Mouse (Mus musculus): ENCODE data around the gene Snx3.

Gene Snx3

DNA sequence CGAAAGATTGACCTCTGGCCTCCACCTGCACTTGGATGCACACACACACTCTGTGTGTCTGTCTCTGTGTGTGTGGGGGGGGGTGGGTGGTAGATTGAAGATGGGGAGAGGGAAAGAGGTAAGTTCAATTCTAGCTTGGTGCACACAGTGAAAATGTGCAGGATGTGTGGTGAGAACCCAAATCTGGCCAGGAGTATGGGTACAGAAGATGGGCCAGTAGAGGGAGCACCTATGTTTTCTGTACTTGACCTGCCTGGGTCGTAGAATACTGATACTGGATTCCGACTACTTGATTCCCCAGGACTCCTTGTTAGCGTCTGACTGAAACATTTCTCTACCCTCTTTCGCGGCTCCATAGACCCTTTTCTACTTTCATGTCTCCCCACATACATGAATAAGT, 8.3 kb downstream of the Snx3 start:
- DNase-seq (ENCODE audit: low spot score) = no peak

DNA sequence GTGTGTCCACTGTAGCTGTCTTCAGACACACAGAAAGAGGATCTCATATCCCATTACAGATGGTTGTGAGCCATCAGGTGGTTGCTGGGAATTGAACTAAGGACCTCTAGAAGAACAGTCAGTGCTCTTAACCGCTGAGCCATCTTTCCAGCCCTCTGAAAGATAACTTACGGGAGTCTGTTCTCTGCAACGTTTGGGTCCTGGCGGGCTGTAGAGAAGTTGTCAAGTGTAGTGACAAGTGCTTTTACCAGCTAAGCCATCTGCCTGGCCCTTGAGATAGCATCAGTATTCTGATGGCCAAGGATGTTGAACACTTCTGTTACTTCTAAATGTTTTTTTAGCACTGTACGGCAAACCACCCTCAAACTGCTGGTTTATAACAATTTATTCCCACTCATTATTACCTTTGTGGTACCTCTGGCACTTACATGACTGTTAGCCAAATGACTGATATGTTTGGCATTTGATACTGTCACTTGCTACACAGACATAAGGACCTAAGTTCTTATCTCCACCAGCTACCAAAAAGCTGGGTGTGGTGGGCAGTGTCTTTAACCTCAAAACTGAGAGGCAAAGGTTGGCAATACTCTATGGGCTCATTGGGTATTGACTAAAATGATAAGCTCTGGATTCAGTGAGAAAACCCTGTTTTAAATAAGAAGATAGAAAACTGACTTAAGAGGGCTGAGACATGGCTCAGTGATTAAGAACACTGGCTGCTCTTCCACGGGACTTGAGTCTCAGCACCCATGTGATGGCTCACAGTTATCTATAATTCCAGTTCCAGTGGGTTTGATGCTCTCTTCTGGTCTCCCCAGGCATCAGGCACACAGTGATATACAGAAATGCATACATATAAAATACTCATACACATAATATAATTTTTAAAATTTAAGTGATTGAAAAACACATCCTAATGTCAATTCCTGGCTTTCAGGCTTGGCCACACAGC, 9.6 kb downstream of the Snx3 start:
- no peak for DNase-seq (ENCODE audit: low spot score)

DNA sequence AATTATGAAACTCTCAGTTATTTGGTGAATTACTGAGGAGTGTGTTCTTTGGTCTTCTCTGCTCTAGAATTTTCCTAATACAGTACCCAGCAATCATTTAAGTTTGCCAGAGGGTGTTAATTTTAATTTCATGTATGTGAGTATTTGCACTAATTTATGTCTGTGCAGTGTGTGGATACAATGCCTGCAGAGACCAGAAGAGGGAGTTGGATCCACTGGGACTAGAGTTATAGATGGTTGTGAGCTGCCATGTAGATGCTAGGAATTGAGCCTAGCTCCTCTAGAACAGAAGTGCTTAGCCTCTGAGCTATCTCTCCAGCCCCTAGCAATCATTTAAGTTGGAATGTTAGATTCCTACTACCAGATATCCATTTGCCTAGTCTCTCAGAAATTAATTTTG, 12.3 kb downstream of the Snx3 start:
- DNase-seq (ENCODE audit: low spot score) = no peak

DNA sequence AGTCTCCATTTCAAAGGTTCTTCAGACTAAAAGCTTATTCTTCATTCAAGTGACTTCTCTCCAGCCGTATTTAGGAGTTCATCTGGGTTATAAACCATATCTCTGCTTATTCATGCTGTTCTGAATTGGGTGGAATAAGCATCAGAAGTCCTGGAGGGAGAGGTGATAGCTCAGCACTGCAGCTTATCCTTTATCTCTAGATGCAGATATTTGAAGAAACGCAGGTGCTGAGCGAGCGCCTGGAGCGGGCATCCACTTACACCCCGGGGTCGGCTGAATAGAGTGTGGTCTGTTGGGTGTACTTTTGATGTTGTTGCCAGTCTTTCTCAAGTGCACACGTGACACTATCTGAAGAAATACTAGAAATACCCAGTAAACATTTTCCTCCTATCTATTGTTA, 16.5 kb downstream of the Snx3 start:
- DNase-seq (ENCODE audit: low spot score) = no peak

DNA sequence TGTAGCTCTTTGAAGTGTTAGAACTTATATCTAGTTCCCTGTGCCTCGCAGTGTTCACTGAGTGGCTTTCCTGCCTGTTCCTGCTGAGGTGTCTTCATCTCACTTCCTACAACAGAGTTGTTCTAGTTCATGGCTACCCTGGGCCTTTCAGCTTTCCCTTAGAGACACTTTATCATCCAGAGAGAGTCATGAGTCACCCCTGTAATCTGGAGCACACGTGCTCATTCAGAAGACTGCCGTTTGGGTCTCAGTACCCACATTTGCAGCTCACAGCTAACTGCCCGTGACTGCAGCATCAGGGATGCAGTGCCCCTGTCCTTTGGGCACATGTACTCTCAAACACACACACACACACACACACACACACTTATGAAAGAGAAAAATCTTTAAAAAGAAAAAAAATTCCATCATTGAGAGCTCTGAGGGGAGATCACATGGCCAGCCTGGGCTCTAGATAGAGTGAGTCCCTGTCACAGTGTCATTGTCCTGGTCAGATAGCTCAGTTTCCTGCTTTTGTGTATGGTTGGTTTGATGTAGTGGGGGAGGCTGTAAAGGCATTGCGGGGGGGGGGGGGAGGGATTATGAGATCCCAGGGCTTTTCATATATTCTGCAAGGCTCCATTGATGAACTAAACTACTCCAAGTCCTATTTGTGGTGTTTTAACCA, 19.6 kb downstream of the Snx3 start:
- DNase-seq (ENCODE audit: low spot score) = no peak

DNA sequence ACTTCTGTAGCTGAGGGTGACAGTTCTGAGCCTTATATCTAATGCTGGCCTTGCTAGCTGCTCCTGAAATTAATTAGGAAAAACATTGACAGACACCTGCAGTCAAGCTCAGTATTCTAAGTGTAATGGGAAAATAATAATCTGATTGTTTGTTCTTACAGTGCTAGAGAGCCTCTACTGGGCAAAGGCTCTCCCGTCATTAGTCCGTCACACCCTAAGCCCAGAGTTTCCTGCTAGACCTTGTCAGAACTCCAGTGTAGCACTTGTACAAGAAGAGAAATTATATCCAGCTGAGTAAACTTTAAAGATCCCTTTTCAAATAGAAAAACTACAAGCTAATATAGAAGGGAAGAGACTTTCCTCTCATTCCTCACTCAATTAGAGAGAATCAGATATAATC, 21.1 kb downstream of the Snx3 start:
- DNase-seq (ENCODE audit: low spot score) = no peak

DNA sequence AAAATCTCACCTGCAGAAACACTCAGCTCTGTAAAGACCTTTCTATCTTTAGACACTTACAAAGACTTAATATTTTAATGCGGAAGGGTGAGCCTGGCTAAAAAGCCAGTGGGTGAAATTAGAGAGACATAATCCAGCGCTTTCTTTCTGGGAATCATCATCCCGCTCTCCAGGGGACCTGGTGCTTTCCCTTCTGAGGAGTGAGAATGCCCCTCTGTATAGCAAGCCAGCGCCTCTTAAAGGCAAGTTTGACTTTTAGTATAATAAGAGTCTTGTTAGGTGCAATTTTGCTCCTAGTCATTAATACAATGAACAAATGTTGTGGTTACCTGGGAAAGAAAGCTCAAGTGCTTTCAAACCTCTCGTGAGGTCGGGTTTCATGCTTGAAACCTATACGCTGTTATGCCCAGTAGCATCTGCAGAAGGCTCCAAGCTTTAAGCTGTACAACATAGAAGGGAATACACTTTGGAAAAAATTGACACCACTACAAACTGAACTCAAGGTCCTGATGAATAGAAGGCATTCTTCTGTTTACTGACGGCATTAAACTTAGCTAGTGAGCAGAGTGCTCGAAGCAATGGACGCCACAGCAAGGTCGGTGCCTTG, 21.8 kb downstream of the Snx3 start:
- DNase-seq (ENCODE audit: low spot score) = no peak

DNA sequence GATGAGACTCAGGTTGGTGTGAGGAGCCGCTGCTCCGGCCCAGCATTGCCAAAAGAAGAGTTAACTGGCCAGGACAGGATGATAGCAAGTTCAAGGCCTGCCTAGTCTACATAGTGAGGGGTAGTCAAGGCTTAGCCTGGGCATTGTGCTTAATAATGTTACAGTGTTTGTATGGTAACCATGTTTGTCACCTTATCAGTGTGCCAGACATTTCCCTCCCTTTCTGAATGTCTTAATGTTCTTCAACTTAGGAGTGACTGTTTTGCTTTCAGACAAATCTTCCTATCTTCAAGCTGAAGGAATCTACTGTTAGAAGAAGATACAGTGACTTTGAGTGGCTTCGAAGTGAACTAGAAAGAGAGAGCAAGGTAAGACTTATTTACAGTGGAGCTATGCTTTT, 23.9 kb downstream of the Snx3 start:
- no peak for DNase-seq (ENCODE audit: low spot score)

DNA sequence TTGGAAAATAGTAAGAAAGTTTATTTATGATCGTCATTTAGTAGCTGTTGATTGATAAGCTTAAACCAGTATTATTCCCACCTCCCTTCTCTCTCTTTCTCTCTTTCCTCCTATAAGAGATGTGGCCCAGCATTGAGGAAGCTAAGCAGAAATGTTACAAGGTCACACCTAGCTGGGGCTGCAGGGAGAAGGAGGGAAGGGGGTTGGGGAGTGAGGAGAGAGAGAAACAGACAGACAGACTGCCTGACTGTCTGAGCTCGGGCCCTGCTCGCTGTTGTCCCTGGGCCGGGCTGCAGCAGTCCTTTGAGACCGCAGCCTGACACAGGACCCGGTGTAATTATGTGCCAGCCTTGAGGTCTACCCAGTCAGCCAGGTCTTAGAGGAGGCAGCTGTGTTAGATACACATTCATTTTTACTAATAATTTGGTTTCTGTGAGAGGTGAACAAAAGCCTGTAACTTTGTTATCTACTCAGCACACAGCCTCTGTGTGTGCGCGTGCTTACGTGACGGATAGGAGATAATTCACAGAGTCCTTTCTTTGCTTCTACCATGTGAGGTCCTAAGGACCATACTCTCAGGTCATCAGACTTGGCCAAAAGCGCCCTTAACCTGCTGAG, 32.1 kb downstream of the Snx3 start:
- DNase-seq (ENCODE audit: low spot score) = no peak

DNA sequence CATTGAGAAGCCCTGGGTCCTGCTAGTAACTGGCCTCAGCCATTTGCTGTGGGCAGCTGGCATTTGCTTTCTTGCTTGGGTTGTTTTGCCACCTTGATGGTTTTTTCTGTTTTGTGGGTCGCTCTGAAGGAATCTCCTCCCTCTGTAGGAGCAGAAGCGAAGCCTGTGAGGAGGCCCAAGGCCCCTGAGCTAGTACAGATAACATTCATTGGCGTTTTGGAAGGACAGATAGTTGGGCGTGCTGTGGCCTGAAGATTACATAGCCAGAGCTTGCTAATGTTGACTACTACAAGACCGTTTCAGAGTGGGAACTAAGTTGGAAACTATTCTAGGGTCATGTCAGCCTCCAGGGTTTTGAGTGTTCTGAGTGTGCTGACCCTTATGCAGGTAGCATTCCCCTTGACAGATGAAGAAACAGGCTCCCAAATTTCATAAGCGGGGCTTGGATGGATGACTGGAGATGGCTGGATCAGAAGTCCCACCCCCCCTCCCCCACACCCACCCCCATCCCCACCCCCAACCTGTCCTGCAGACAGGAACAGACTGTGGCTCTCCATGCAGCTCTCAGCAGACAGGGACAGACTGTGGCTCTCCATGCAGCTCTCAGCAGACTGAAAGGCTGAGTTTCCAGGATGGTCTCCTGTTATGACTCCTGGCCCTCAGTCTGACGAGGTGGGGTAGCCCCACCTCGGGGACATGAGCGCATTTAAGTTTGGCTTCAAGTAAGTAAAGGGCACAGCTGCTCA, 35.9 kb downstream of the Snx3 start:
- peak; percentile 24 for DNase-seq (ENCODE audit: low spot score)

DNA sequence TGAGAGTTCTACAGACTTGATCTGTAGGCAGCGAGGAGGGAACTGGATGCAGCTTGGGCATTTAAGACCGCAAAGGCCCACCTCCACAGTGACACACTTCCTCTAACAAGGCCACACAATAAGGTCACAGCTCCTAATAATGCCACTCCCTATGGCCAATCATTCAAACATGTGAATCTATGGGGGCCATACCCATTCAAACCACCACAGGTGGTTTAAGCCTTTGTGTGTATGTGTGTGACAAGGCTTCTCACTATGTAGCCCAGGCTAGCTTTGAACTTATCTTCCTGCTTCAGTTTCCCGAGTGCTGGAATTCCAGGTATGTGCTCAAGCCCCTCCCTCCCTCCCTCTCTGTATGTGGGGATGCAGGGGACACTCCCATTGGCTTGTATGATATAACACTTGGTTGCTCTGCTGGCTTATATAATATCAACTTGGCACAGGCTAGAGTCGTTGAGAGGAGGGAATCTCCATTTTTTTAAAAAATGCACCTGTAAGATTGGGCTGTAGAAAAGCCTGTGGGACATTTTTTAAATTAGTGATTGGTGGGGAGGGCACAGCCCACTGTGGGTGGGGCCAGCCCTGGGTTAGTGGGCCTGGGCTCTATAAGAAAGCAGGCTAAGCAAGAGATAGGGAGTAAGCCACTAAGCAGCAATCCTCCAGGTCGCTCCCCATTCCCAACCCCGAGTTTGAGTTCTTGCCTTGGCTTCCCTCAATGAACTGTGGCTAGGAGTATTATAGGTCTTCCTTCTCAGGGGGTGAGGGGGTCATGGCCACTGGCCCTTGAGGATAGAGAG, 44.1 kb downstream of the Snx3 start:
- no peak for DNase-seq (ENCODE audit: low spot score)

DNA sequence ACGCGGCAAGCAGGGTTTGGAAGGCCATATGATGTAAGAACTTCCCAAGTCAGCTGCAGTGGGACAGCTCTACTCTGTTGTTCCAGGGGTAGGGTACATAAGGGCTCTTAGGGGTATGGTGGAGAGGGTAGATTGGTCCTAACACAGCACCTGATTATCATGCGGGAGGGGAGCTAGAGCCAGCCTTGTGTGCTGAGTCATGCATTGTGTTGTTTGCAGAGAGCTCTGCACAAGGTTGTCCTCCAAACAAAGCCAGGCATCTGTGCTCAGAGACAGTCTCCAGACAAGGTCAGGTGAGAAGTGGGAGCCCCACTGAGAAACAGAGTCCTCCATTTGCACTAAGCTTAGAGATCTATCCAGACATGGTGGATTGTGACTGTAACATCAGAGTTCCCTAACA, 44.7 kb downstream of the Snx3 start:
- no peak for DNase-seq (ENCODE audit: low spot score)

DNA sequence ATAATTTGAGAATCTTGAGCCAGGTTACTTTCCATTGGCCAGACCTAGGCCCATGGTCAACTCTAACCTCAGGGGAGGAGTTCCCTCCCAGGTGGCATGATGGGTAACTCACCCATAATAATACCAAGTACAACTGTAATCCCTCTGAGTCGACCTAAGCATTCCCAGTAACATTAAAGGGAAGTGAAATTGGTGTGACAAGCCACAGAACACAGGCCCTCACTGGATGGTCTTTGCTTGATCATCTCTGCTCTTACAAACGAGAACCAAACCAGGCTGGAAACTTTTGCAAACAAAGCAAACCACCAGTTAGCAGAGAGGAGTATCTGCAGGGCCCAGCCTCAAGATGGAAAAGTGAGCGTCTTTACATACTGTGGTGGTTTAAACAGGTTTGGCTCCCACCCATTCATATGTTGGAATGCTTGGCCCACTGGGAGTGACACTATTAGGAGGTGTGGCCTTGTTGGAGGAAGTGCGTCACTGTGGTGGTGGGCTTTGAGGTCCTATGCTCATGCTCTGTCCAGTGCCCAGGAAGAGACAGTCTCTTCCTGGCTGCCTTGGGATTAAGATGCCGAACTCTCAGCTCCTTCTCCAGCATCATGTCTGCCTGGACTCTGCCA, 57.9 kb downstream of the Snx3 start:
- no peak for DNase-seq (ENCODE audit: low spot score)

DNA sequence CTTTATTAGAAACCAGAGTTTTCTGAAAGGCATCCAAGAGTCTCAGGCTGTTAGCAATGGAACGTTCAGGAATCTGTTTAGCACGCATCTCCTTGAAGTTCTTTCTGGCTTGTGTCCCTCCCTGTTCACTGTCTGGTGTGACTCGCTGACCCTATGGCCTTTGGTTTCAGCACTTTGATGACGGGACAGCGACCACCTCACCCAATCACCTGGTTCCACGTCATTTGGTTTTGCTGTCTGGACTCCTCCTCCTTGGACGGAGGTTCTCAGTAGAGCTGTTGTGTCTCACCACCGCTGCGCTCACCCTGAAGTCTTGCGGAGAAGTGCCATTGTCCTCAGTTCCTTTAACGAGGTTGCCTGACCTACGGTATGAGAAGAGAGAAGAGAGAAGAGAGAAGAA, 60.4 kb downstream of the Snx3 start:
- peak; percentile 93 for DNase-seq (ENCODE audit: low spot score)

DNA sequence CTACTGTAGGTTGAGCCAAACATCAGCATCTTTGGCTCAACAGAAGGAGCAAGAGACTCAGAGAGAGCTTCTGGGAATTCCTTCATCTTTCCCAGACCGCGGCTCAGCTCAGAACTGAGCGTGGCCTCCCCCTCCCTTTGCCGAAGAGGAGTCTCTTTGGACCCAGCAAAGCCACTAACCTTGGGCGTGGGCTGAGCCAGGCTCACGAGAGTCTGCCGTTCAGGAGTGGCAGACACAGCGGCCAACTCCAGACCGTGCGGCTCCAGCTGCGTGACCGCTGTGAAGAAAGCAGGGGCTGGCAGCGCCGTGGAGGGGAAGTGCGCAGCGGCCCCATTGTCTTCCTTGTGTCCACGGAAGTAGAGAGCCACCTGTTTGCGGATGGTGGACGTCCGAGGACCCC, 70.7 kb downstream of the Snx3 start:
- no peak for DNase-seq (ENCODE audit: low spot score)

DNA sequence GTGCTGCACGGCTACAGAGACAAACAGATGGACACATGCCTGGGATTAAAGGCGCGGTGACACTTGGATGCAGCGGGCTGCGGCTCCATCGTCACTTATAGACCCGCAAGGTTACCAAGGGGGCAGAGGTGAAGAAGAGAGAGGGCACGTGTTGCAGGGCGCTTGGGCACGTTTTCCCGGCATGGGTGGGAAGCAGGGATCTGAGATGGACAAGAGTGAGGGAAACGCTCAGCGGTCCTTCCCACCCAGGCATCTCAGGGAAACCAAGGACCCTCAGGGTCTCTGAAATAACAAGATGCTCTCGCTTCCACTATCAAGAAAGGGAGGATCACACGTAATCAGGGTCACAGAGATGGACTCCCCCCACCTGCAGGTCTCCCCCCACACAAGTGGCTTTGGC, 71.1 kb downstream of the Snx3 start:
- DNase-seq (ENCODE audit: low spot score) = no peak

DNA sequence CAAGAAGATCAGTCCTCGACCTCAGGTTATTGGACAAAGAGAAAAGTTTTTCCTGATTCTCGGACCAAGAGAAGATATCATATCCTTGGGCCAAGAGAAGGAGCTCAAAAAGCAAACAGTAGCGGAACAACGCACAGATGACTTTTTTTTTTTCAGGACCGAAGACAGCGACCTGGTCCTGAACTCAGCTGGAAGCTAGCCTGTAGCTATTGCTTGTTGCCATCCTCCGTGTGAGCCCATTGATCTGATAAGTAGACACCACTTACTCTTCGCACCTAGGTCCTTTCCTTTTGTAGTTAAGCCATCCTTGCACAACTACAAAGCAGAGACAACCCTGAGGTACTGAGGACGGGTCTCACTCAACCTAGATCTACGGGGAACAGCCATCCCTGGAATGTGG, 72.8 kb downstream of the Snx3 start:
- peak; percentile 65 for DNase-seq (ENCODE audit: low spot score)

DNA sequence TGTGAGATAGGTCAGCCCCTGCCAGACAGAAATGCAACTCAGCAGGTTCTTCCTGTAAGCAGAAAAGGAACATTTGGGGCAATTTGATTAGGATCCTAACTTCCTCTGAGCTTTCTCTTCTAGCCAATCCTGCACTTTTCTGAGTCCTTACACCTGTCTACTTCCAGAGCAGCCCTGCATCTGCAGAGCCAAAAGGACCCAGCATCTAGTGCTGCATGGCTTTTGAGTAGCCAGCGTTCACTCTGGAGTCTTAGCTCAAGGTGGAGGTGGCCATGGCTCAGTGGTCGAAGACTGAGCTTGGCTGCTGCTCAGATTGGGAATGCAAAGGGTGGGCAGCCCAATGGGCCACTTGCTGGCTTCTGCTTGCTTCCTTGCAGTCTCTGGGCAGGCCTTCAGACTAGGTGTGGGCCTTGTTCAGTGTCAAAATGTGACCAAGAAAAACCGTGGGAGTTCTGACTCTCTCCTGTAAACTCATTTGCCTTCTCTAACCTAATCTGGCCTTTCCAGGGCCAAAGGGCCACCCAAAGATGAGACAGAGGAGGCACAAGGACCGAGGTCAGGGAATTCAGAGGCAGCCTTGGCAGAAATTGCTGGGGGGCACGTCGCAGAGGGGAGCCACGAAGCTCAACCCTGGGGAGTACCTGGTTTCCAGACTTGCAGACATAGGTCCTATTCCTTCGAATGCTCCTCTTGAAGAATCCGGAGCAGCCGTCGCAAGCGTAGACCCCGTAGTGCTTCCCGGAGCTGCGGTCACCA, 75.9 kb downstream of the Snx3 start:
- DNase-seq (ENCODE audit: low spot score) = no peak

DNA sequence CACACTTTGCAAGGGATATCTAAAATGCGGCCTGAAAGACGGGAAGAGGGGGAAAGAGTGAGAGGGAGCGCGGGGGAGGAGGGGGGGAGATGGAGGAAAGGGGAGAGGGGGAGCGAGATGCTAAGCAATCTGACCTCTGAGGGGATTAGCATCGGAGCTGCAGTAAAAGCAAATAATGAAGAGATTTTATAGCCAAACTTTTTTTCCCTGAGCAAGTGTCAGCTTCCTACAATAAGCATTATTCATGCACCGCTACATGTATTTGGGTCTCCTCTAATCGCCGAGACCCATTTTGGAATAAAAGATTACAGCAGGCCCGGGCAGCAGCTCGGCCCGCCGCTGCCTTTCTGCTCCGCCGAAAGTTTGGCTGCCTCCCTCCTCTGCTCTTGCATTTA, 76.4 kb downstream of the Snx3 start:
- DNase-seq (ENCODE audit: low spot score) = peak; percentile 40

Data from embryo, embryonic 10 days (tissue).